Mouse (Mus musculus) thymus, postnatal 25 days (tissue): ENCODE measurements around the gene Clrn3.
"Not testable (repeated sequence)": the region's sequence is repeated elsewhere in the genome, so short reads cannot be mapped to it uniquely, and the experiment has no call there.

Source experiments
- DNase-seq: peaks from one replicate; pipeline ENCODE4 v3.0.0; 2022

Clrn3 gene

DNA sequence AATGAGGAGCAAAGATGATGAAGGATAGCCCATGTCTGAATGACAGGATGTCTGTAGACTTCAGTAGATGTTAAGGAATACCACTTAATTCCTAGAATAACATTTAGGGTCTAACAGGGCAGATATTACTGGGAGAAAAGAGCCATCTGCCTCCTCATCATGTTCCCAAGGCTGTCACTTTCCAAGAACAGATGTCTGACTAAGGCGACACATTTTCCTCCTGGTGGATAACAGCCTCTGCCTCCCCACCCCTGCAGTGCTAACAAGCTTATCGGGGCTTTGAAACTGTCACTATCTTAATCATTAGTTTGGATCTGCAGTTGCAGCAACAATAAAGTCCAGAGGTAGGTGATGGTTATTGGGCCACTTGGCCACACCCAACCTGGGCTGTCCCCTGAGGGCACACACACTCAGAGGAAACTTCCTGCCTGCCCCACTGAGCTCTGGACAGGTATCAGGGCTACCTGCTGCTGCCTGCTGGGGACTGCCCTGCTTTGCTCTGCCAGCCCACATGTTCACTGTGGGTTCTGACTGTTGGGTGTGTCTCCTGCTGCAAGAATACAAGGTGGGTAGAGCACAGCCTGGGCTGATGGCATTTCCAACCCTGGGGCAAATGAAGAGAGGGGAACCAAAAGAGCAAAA lies 6.2 kb upstream of the Clrn3 start:
- no peak for DNase-seq

DNA sequence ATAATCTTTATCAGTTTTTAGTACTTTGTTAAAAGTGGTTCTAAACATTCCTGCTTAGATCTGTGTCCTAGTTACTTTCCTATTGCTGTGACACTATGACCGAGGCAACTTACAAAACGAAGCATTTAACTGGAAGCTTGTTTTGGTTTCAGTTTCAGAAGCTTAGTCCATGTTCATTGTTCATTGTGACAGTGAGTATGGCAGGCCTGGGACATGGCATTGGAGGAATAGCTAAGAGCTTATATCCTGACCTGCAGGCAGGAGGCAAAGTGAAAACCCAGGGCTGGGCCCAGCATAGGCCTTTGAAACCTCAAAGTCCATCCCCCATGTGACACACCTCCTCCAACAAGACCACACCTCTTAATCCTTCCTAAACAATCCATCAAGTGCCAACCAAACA lies 614 bp upstream of the Clrn3 start:
- DNase-seq: no peak

DNA sequence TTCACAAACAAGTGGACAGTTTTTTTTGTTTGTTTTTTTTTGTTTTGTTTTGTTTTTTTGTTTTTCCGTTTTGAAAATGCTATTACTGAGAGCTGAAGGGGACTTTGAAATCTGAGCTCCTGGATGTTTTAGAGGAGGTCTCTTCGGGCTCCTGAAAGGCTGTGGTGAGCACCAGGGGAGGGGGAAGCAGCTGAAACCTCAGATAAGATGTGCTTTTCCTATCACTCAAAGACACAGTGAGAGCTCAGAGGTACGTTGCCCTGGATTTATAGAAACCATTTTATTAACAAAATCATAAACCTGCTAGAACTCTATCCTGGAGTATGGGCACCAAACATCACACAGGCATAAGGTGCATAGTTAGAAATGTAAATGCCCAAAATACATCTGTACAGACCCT lies 1.3 kb downstream of the Clrn3 start:
- no peak for DNase-seq

DNA sequence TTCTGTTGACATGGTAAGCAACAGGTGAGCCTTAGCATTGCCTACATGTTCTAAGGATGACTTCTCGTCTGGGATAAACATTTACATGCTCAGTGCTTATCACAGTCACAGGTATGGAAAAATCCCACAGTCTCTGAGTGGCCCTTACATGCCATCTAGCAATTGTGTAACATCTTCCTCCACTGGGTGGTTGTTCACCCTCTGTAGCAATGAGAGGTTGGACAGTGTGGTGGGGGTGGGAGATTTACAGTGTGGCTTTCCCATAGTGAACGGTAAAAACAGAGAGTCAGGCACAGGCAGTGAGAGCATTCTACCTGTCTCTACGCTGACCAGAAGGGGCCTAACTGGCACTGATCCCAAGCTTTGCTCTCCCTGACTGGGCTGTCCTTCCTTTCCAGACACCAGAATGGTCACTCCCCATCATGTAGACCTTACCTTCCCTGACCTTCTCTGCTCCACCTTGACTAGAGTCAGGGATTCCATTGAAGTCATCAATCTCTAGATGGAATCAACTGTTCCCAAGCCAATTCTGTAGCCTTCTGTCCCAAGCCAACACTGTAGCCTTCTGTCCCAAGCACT lies 1.8 kb downstream of the Clrn3 start:
- DNase-seq: no peak

DNA sequence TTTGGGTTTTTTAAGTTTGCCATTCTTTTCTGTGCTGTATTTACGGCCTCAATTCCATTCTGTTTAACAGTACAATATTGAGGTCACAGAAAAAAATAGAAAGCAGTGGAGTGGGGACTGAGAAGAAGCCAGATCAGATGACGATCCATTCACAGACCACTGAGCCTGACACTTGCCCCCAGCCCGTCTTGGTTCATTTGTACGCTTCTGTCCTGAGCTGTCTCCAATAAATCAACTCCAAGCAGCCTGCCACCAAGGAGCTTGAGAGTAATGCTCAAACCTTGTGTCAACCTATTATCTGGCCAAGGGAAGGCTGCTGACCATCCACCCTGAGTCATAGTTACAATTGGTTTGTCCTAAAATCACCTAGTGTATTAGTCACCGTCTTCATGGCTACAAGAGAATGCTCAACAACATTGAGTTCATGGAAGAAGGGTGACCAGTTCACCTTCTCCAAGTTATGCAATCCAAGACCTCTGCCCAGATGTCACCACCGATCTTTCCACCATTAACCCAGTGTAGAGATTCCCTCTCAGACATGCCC lies 4.0 kb downstream of the Clrn3 start:
- DNase-seq: no peak

DNA sequence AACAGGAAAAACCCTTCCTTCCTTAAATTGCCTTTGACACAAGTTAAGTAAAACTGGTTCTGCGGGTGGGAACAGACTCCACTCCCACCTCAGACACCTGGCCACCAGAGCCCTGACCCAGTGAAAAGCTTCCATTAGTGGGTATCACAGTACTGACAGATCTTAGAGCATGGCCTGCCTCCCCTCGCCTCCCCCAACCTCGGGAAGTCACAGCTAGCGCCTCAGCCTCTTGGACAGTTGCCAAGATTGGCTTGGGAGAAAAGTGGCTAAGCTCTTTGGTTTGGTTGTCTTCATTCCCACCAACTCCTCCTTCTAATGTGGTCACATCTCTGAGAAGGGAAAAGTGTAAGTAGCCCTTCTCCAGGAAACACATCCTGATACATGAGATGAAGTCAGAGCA lies 4.5 kb downstream of the Clrn3 start:
- DNase-seq: no peak

DNA sequence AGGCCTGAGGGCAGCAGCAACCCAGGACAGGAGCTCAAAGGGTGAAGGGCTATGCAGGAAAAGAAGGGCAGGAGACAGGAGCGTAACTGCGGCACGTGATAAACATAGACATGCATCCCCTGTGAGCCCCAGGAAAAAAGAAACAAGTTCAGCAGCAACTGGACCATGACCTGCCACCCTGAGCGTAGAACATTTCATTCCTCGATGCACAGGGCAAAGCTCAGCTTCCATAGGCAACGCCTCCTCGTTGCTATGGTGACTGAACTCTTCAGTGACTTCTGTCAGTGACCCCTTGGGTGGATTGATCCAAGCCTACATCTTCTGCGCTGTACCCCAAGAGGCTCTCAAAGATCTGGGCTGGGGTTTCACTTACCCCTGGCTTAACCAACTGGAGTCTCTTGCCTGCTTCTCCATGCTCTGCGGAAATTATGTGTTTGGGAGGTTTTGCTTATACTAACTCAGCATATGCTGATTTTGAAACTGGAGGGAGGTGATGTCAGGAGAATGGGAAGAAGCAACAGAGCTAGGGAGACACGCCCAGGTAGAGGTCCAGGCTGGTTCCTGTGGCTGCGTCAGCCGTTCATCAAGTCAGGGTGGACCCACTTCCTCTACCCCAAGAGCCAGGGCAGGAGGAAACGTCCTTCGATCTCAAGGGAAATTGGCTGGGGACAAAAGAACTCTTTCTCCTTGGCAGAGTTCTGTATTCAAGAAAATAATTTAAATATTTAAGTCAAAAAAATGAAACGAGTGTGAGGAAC lies 6.5 kb downstream of the Clrn3 start:
- no peak for DNase-seq

DNA sequence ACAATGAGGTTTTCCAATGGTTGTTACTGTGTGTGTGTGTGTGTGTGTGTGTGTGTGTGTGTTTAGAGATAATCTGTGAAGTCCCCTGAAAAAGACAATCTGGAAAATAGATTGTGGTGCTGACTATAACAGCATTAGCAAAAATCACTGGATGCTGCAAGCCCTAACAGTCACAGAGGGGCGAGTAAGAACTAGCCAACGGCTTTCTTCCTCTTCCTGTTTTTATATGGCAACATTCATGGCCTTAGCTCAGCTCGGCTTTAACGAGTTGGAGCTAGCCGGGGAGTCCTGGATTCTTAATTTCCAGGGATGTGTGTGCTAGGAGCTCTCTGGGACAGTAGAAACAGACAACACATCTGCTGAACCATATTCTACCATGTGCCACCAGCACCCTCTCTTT lies 8.2 kb downstream of the Clrn3 start:
- no peak for DNase-seq

DNA sequence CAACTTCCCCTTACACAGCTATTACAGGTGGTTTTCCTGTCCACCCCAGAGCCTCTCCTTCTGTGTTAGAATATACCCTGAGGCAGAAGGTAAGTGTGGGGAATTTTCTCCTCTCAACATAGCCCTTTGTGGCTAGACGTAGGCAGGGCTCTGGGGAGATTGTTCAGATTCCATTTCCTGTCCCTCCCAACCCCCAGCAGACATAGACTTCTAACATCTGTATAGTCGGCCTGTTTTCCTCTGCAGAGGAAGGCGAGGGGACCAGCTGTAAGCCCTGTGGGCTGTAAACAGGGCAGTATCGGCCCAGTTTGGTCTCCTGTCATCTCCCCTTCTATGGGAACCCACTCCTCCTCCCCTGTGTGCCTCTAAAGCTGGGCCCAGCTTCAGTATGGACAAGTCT lies 11.3 kb downstream of the Clrn3 start:
- no peak for DNase-seq

DNA sequence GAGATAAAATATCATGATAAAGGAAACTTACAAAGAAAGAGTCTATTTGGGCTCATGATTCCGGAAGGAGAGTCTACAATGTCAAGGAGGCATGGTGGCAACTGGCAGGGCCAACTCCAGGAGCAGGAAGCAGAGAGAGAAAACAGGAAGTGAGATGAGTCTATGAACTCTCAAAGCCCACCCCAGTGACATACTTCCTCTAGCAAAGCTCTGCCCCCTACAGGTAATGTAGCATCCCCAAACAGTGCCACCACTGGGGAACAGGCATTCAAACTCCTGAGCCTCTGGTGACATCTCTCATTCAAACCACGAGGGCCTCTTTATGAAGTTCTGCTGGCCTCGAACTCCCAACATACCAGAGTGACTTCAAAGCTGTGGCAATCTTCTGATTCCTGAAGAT lies 16.7 kb downstream of the Clrn3 start:
- DNase-seq: no peak

DNA sequence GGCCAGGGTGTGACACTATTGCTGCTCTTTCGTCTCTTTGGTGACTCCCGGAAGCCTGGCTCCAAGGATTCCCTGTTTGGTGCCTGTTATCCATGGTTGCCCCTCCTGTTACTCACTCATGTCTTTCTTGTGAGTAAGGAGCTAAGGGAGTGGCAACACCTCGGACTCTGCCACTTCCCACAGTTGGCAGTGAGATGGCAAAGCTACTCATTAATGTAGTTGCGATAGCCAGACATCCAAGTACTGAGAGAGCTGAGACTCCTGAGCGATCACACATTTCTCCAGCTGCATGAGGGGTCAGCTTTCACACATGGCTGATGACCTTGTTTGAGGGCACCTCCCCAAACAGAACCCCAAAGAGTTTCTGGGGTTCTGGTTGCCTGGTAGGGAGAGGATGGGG lies 18.0 kb downstream of the Clrn3 start:
- DNase-seq: no peak

DNA sequence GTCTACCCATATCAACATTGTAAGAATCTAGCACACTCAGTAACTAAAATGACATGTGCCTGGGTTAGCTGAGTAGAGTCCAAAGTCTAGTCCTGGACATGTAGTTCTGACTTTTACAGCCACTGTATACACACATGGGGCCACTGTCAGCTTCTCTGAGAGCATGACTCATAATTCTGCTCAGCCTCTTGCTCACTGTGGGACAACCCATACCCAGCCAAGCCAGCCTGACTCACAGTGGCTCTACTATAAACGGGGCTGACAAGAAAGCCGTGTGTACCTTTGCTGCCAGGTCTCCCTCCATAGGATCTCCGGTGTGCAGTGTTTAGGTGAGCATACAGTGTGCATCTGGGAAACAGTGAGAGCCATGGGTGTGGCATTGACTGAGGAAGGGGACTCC lies 19.2 kb downstream of the Clrn3 start:
- DNase-seq: no peak

DNA sequence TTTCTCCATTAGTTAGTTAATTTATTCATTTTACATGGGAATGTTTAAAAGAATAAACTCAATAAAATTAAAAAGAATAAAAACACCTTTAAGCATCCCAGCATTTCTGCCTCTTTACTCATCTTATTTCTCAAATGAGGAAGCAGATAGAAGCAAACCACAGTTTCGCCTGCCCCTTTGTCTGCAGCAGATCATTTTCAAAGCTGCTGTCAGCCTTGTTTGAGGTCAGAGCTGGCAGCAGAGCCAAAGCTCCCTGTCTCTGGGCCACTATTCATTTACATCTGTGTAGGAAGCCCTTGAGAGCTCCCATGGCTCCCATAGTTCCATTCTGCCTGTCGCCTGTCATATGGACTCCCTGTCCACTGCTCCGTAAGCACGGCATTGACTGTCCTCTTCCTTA lies 19.9 kb downstream of the Clrn3 start:
- no peak for DNase-seq

DNA sequence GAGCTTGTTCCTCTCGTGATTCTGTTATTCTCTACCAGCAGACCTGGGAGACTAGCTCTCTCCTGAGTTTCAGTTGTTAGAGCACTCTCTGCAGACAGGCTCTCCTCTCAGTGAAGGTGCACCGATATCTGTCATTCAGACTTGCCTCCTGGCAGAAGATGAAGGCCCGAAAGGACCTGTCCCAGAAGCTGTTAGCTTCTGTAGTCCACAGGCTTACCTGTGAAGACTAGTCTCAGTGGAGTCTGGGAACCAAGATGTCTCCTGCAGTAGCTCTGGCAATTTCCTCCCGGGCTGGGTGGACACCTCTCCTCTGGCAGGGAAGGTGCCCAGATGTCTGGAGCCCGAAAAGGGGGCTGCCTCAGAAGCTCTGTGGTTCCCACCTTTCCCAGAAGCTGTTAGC lies 21.9 kb downstream of the Clrn3 start:
- DNase-seq: not testable (repeated sequence)

DNA sequence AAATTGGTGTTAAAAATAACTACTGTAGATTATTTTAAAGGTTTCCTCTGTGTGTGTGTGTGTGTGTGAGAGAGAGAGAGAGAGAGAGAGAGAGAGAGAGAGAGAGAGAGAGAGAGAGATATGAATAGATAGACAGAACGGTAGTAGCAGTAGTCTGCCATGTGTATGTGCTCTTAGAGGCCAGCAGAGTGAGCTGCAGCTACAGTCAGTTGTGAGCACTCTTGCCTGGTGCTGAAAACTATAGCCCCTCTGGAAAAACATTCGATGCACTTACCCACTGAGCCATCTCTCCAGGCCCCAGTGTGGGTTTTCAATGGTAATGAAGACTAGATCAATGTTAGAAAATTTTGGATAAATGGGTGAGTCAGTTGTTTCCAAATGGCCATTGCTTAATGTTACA lies 29.1 kb downstream of the Clrn3 start:
- no peak for DNase-seq

DNA sequence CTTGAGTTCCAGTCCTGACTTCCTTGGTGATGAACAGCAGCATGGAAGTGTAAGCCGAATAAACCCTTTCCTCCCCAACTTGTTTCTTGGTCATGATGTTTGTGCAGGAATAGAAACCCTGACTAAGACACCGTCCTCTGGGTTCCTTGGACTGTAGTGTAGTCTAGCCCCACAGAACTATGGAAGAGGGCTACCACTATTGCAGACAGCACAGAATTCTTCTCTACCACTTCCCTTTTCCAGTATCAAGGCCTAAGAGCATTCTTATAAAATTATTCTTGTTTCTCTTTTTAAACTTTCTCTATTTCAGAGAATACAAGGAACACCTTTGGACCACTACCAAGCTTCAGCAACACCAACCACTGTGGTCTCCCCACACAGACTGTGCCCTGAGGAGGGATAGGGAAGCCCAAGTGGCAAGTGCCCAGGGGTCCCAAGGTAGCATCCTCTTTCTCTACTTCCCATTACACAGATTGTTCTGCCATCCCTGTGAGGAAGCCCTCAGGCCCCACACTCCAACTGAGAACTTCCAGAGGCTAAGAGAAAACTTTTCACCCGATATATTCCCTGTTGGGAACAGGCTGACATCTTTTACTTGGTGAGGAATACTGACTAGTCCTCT lies 29.8 kb downstream of the Clrn3 start:
- no peak for DNase-seq

DNA sequence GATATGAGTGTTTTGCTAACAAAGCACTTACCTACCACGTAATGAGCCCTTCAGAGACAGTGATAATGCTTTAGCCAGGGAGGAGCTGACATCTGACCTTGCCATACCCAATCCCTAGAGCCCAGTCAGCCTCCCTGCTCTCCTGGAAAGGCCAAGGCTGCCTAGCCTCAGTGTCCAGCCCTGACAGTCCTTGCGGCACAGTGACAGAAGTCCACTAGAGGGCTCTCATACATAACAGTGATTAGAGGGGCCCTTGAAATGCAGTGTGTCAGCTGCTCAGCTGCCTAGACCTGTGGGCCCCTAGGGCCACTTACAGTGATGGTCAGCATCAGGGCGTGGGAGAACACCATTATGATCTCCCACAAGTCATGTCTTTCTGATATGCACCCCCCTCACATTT lies 33.2 kb downstream of the Clrn3 start:
- no peak for DNase-seq

DNA sequence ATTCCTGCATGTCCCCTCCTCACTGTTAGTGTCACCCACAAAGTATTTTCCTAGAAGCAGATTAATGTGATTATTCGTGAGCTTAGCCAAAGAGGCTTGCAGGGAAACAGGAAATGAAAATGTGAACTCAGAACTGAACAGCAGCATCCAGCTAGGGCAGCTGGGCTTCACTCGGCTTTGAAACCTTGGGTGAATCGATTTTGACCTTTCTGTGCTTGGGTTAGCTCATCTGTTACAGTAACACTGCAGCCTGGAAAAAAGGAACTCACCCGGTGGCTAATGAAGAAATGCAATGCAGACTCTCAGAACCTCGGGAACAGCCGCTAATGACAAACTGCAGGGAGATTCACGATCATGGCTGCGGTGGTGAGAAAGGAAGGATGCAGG lies 38.0 kb downstream of the Clrn3 start:
- no peak for DNase-seq

DNA sequence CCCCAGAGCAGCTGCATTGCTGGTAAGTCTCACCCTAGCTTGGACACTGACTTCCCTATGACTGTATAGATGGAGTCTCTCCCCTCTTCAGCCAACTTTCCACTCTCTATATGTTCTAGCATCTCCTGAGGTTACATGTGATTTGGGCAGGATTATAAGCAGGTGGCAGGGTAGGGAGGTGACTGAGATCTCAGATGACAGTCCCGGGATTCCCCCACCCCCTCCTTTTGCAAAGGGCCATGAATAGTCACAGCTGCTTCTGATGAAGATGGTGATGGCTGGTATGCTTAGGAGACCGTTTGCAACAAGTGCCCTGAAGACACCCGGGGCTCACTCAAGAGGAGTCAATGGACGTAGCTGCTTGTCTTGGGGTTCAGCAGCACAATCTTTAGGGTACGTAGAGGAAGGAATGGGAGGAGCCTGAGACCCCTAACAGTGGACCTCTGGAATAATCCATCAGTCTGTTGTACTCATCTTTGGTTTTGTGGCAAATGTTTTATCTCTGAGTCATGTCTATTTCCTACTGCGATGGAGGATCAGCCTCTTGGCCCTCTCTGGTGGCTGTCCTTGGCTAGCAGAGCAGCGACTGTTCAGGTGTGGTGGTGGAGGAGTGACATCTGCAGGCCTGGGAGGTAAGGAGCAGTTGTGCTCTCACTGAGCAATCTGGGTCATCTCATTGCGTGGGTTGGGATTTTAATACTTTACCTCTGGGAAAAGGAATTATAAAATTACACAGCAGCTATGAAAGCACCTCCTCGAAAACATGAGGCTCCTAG lies 38.5 kb downstream of the Clrn3 start:
- DNase-seq: no peak

DNA sequence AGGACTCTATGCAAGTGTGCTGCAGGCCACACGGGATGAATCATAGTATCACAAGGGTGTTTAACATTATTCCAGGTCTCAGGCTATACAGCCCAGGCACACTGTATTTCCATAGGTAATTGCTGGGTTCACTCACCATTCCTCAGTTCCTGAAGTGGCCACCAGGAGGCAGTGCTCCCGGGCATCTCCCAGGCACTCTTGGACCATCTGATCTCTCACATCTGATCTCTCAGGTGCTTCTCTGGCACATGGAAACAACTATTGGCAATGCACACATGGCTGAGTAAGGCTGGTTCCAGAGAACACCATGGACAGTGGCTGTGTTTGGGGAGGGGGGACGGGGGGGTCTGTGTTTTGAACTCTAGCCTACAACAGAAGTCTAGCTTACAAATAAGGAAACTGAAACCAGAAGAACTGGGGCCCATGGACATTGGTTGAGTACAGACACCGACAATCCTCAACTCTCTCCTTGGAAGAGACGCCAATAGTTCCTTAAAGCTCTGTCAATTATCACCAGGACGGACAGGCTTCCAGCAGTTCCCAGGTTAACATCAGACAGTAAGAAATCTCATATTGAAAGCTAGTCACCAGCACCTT lies 40.1 kb downstream of the Clrn3 start:
- peak; percentile 41 for DNase-seq

DNA sequence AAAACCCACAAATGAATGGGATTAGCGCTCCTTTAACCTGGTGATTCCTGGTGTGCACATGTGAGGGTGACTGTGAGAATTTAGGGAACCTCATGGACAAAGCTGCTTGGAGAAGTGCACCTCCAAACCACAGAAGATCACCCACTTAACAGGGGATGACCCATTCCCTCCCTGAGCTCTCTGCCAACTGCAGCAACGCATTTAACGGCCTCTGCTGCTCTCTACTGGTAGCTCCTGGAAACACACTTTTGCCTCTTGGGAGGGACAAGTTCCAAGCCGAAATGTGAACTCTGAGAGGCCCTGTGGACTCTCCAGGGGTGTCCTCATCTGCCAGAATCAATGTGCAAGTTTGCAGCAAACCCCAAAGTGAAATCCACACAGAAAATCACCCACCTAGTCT lies 41.0 kb downstream of the Clrn3 start:
- DNase-seq: peak; percentile 68

DNA sequence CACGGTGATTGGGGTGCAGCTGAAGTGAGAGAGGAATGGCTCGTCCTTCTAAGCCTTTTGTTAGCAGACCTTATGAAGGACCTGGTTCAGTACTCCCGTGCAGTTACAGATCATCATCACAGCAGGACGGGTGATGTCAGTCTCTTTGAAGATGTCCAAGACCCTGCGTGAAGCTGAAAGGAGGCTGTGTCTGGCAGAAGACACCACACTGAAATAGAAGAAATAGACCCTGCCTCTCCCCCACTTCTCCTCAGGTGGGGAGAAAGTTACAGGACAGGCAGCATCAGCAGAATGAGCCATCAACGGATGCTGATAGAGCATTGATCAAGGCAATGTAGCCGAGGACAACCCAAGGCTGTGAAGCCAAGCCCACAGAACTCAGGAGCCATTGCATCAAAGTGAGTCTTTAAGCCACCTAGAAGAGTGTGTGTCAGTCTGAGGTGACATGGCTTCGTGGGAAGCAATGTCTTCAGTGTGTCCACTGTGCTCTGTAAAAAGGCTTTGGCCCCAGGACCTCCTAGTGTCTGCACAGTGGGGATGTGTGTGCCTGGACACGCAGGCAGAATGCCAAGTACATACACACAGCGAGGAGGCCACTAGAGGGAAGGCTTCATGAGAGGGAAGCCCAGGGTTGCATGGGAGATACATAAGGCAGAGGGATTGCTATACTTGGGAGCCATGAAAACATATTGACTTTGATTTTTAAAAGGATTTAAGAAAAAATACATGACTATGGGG lies 41.6 kb downstream of the Clrn3 start:
- DNase-seq: no peak
